ENCODE assay signal across 13 mouse cellular contexts in the genomic region with DNA sequence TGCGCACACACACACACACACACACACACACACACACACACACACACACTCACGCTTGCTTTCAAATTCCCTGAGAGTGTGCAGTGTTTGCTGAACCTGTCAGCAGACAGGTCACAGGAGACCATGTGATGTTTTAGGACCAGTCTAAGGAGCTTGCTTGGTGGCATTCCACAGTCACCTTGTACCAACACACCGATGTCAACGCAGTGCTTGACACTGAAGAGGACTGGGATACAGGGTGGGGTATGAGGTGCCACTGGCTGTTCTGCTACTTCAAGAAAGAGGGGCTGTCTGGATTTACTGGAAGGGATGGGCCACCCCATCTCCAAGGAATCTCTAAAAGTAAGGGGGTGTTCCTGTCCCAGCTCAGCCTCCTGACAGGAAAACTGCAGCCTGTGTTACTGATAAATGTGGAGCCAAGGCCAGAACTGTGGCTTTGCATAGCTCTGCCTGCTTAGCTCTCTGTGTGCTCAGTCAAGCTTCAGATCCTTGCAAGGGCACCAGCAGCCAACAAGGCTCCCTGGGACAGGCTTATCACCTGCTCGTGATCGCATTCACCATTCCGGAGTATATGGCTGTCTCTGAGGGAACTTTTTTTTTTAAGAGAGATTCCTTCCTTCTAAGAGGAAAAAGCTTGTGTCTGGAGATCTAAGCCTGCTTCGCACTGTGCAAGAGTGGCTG.
DNase-seq lines count a peak whose midpoint lies in the region; ATAC-seq and TF ChIP-seq lines count a peak whose summit lies in the region.
"Had no signal": no experiment of that assay in that cellular context is flagged by ENCODE, and none has a peak within 500 bp of the region (broad histone marks: within the 10 kb centered on the region; RNA-seq: fewer than 3 reads in every experiment).

No protein-coding gene starts in this region.

- H3K9ac ChIP-seq in heart, embryonic 11.5 days (ENCODE audit: low read depth, low read length) = no peak overlapping the region
- no peak overlapping the region for H3K9ac ChIP-seq in lung, postnatal 0 days (replicated peaks; ENCODE audit: low read depth)
- H3K9ac ChIP-seq in midbrain, postnatal 0 days (replicated peaks; ENCODE audit: low read length, poor library complexity, severe bottlenecking) = no peak overlapping the region
- H3K9ac ChIP-seq: neural tube, embryonic 15.5 days had no signal

- H3K27me3 ChIP-seq in heart, embryonic 11.5 days (ENCODE audit: control insufficient read depth, insufficient read depth, low read length) = peaks cover 24% of the 10 kb centered on the region
- no peaks in the 10 kb centered on the region for H3K27me3 ChIP-seq in lung, postnatal 0 days (replicated peaks; ENCODE audit: insufficient read depth, low read length)
- peaks cover 100% of the 10 kb centered on the region for H3K27me3 ChIP-seq in hindbrain, embryonic 10.5 days (ENCODE audit: insufficient read depth, poor library complexity, severe bottlenecking)
- peaks cover 21% of the 10 kb centered on the region for H3K27me3 ChIP-seq in midbrain, postnatal 0 days (ENCODE audit: insufficient read depth, low read length)

- H3K4me2 ChIP-seq in heart, embryonic 11.5 days = no peak overlapping the region
- no peak overlapping the region for H3K4me2 ChIP-seq in lung, postnatal 0 days (replicated peaks; ENCODE audit: low read depth, low read length)
- no peak overlapping the region for H3K4me2 ChIP-seq in midbrain, postnatal 0 days (ENCODE audit: low read depth, low read length, poor library complexity, severe bottlenecking)
- H3K4me2 ChIP-seq: neural tube, embryonic 15.5 days had no signal

- no peak for DNase-seq in heart, adult 8-10 months (ENCODE audit: low spot score)
- DNase-seq in urinary bladder, postnatal 36 days (ENCODE audit: low spot score in 2 of 2) = peak; percentile 26 to 33
- DNase-seq in urinary bladder, postnatal 10 days (ENCODE audit: low spot score) = no peak
- peak; percentile 92 for DNase-seq in lung, postnatal 0 days (ENCODE audit: low spot score)
- DNase-seq in hindbrain, embryonic 10.5 days (ENCODE audit: low spot score) = no peak
- no peak for DNase-seq in midbrain, postnatal 0 days (ENCODE audit: low spot score)
- DNase-seq in thymus, postnatal 4 days = no peak
- DNase-seq: adrenal gland, adult 8-10 months; cerebellum, adult 9-11 months; right cerebral cortex, postnatal 14 days had no signal

- TF ChIP-seq EP300 in lung, postnatal 0 days (IDR thresholded peaks at IDR 0.05) = peak; percentile 95

- TF ChIP-seq CTCF in lung, postnatal 0 days (IDR thresholded peaks at IDR 0.05) = no peak
- TF ChIP-seq CTCF in midbrain, postnatal 0 days (IDR thresholded peaks at IDR 0.05) = no peak

- no peaks in the 10 kb centered on the region for H3K9me3 ChIP-seq in heart, embryonic 11.5 days (replicated peaks; ENCODE audit: control insufficient read depth, low read length)
- H3K9me3 ChIP-seq in lung, postnatal 0 days (ENCODE audit: low read length) = no peaks in the 10 kb centered on the region
- H3K9me3 ChIP-seq in hindbrain, embryonic 10.5 days = no peaks in the 10 kb centered on the region
- H3K9me3 ChIP-seq in midbrain, postnatal 0 days (ENCODE audit: low read length) = no peaks in the 10 kb centered on the region
- H3K9me3 ChIP-seq: forebrain, embryonic 10.5 days; neural tube, embryonic 15.5 days had no signal

- no peak overlapping the region for H3K4me3 ChIP-seq in heart, embryonic 11.5 days (ENCODE audit: low read depth, low read length)
- H3K4me3 ChIP-seq in lung, postnatal 0 days (ENCODE audit: low read depth, low read length) = no peak overlapping the region
- no peak overlapping the region for H3K4me3 ChIP-seq in hindbrain, embryonic 10.5 days
- no peak overlapping the region for H3K4me3 ChIP-seq in midbrain, postnatal 0 days (ENCODE audit: low read depth, low read length)
- H3K4me3 ChIP-seq: forebrain, embryonic 10.5 days; neural tube, embryonic 15.5 days had no signal

- H3K4me1 ChIP-seq in heart, embryonic 11.5 days (ENCODE audit: control insufficient read depth, insufficient read depth, low read length) = peaks cover 45% of the 10 kb centered on the region
- peaks cover 28% of the 10 kb centered on the region for H3K4me1 ChIP-seq in lung, postnatal 0 days (ENCODE audit: insufficient read depth, low read depth, low read length)
- H3K4me1 ChIP-seq in hindbrain, embryonic 10.5 days (replicated peaks) = peaks cover 83% of the 10 kb centered on the region
- no peaks in the 10 kb centered on the region for H3K4me1 ChIP-seq in midbrain, postnatal 0 days (ENCODE audit: insufficient read depth, low read length)

- H3K36me3 ChIP-seq in heart, embryonic 11.5 days (ENCODE audit: control insufficient read depth, insufficient read depth, low read length) = no peaks in the 10 kb centered on the region
- H3K36me3 ChIP-seq in lung, postnatal 0 days (ENCODE audit: insufficient read depth, low read length) = no peaks in the 10 kb centered on the region
- H3K36me3 ChIP-seq in hindbrain, embryonic 10.5 days = no peaks in the 10 kb centered on the region
- no peaks in the 10 kb centered on the region for H3K36me3 ChIP-seq in midbrain, postnatal 0 days (ENCODE audit: insufficient read depth, low read length)
- H3K36me3 ChIP-seq: neural tube, embryonic 15.5 days had no signal

- peak overlapping the region; percentile 51 for H3K27ac ChIP-seq in heart, embryonic 11.5 days (ENCODE audit: low read depth, low read length)
- H3K27ac ChIP-seq in lung, postnatal 0 days (ENCODE audit: low read length) = peak overlapping the region; percentile 88
- no peak overlapping the region for H3K27ac ChIP-seq in hindbrain, embryonic 10.5 days
- no peak overlapping the region for H3K27ac ChIP-seq in midbrain, postnatal 0 days (ENCODE audit: low read depth, low read length)
- H3K27ac ChIP-seq: neural tube, embryonic 15.5 days had no signal

- ATAC-seq in heart, embryonic 11.5 days (replicated peaks; ENCODE audit: insufficient number of reproducible peaks, low FRiP score, low TSS enrichment) = no peak
- peak; percentile 94 for ATAC-seq in lung, postnatal 0 days
- no peak for ATAC-seq in midbrain, postnatal 0 days (ENCODE audit: low FRiP score)

- 56% methylated on average over 8 of the region's 8 CpGs for WGBS in heart, embryonic 11.5 days (ENCODE audit: insufficient replicate concordance)
- WGBS in lung, postnatal 0 days = 50% methylated on average over 8 of the region's 8 CpGs
- 91% methylated on average over 8 of the region's 8 CpGs for WGBS in hindbrain, embryonic 10.5 days
- WGBS in midbrain, postnatal 0 days = 84% methylated on average over 8 of the region's 8 CpGs

Comparison
In these comparisons a context has a peak if more than half of its experiments do, and no peak if none do; other contexts are left out.
1. DNase-seq: peak in urinary bladder, postnatal 36 days (2 of 2) and lung, postnatal 0 days (single experiment); none in heart, adult 8-10 months (single experiment), urinary bladder, postnatal 10 days (single experiment), hindbrain, embryonic 10.5 days (single experiment), midbrain, postnatal 0 days (single experiment) and thymus, postnatal 4 days (single experiment).
2. H3K27ac ChIP-seq: peak in heart, embryonic 11.5 days (single experiment) and lung, postnatal 0 days (single experiment); none in hindbrain, embryonic 10.5 days (single experiment) and midbrain, postnatal 0 days (single experiment).